Mouse (Mus musculus): ENCODE measurements around the gene D17Wsu92e. TPM values are rescaled to one million over a fixed set of nuclear protein-coding genes. Genes with fewer than 3 reads are reported as not detected.

The D17Wsu92e gene
- total RNA-seq, 2 experiments from 2014 or later, result 219 to 228 TPM

- H3K4me3 ChIP-seq, result no peak overlapping the region
- no peak for TF ChIP-seq CTCF (IDR thresholded peaks at IDR 0.05)
- H3K27ac ChIP-seq, result no peak overlapping the region
- DNase-seq (ENCODE audit: extremely low spot score in 1 of 2, low spot score in 2 of 2), result no peak
- intact Hi-C loops (cut with DNase I), result no loop called here
Observed at GRCm38 (mm10) chr17:27781059-27781687, 39.3 kb downstream of the D17Wsu92e start.

GRCm38 (mm10) chr17:27779755-27780154, 40.7 kb downstream of the D17Wsu92e start:
- intact Hi-C loops (cut with DNase I), result no loop called here
- TF ChIP-seq CTCF (IDR thresholded peaks at IDR 0.05), result no peak
- Histone ChIP-seq H3K4me3 (no peak overlapping the region), H3K27ac (no peak overlapping the region)
- DNase-seq (ENCODE audit: extremely low spot score in 1 of 2, low spot score in 2 of 2), result no peak

GRCm38 (mm10) chr17:27778671-27779355, 41.6 kb downstream of the D17Wsu92e start:
- TF ChIP-seq CTCF (IDR thresholded peaks at IDR 0.05), result no peak
- Histone ChIP-seq H3K4me3 (no peak overlapping the region), H3K27ac (no peak overlapping the region)
- intact Hi-C loops (cut with DNase I), result no loop called here
- no peak for DNase-seq (ENCODE audit: extremely low spot score in 1 of 2, low spot score in 2 of 2)

GRCm38 (mm10) chr17:27777823-27778222, 42.6 kb downstream of the D17Wsu92e start:
- intact Hi-C loops (cut with DNase I), result no loop called here
- TF ChIP-seq CTCF (IDR thresholded peaks at IDR 0.05), result no peak
- Histone ChIP-seq H3K4me3 (no peak overlapping the region), H3K27ac (no peak overlapping the region)
- no peak for DNase-seq (ENCODE audit: extremely low spot score in 1 of 2, low spot score in 2 of 2)

- Histone ChIP-seq H3K27ac (peak overlapping the region; percentile 45), H3K4me3 (no peak overlapping the region)
- no peak for DNase-seq (ENCODE audit: extremely low spot score in 1 of 2, low spot score in 2 of 2)
- TF ChIP-seq CTCF (IDR thresholded peaks at IDR 0.05), result no peak
- intact Hi-C loops (cut with DNase I), result no loop called here
Observed at GRCm38 (mm10) chr17:27774198-27774597, 46.2 kb downstream of the D17Wsu92e start.

- H3K27ac ChIP-seq, result peak overlapping the region; percentile 28; the same call in 1 of the 2 replicates
- intact Hi-C loops (cut with DNase I), result no loop called here
- no peak for TF ChIP-seq CTCF (IDR thresholded peaks at IDR 0.05)
- no peak overlapping the region for H3K4me3 ChIP-seq
- DNase-seq (ENCODE audit: extremely low spot score in 1 of 2, low spot score in 2 of 2), result no peak
Observed at GRCm38 (mm10) chr17:27771616-27772015, 48.8 kb downstream of the D17Wsu92e start.

- intact Hi-C loops (cut with DNase I), result loop anchor here (1.0 kb wide), 1 partner anchor 119 kb away; no protein-coding TSS in a partner anchor
- Histone ChIP-seq H3K27ac (no peak overlapping the region), H3K4me3 (no peak overlapping the region)
- TF ChIP-seq CTCF (IDR thresholded peaks at IDR 0.05), result peak; percentile 89
- DNase-seq (ENCODE audit: extremely low spot score in 1 of 2, low spot score in 2 of 2), result peak; percentile 46 to 80
Observed at GRCm38 (mm10) chr17:27768817-27769542, 51.5 kb downstream of the D17Wsu92e start.

- no peak overlapping the region for H3K27ac ChIP-seq
- no peak for TF ChIP-seq CTCF (IDR thresholded peaks at IDR 0.05)
- intact Hi-C loops (cut with DNase I), result no loop called here
- H3K4me3 ChIP-seq, result no peak overlapping the region
- DNase-seq (ENCODE audit: extremely low spot score in 1 of 2, low spot score in 2 of 2), result no peak
Observed at GRCm38 (mm10) chr17:27767543-27767942, 52.9 kb downstream of the D17Wsu92e start.

GRCm38 (mm10) chr17:27767120-27767519, 53.3 kb downstream of the D17Wsu92e start:
- intact Hi-C loops (cut with DNase I), result no loop called here
- H3K4me3 ChIP-seq, result no peak overlapping the region
- H3K27ac ChIP-seq, result peak overlapping the region; percentile 18; the same call in 1 of the 2 replicates
- TF ChIP-seq CTCF (IDR thresholded peaks at IDR 0.05), result no peak
- no peak for DNase-seq (ENCODE audit: extremely low spot score in 1 of 2, low spot score in 2 of 2)

GRCm38 (mm10) chr17:27765066-27765465, 55.4 kb downstream of the D17Wsu92e start:
- no peak for TF ChIP-seq CTCF (IDR thresholded peaks at IDR 0.05)
- intact Hi-C loops (cut with DNase I), result no loop called here
- no peak overlapping the region for H3K4me3 ChIP-seq
- no peak for DNase-seq (ENCODE audit: extremely low spot score in 1 of 2, low spot score in 2 of 2)
- no peak overlapping the region for H3K27ac ChIP-seq

GRCm38 (mm10) chr17:27764453-27764852, 56.0 kb downstream of the D17Wsu92e start:
- DNase-seq (ENCODE audit: extremely low spot score in 1 of 2, low spot score in 2 of 2), result no peak
- peak; percentile 36 for TF ChIP-seq CTCF (IDR thresholded peaks at IDR 0.05)
- Histone ChIP-seq H3K27ac (no peak overlapping the region), H3K4me3 (no peak overlapping the region)
- intact Hi-C loops (cut with DNase I), result loop anchor here (5.0 kb wide), 3 partner anchors 127 to 227 kb away; partner anchors contain the start of genes RPS10-NUDT3 and Rps10

GRCm38 (mm10) chr17:27762884-27763283, 57.6 kb downstream of the D17Wsu92e start:
- no peak for TF ChIP-seq CTCF (IDR thresholded peaks at IDR 0.05)
- peak; percentile 28 to 34 for DNase-seq (ENCODE audit: extremely low spot score in 1 of 2, low spot score in 2 of 2)
- intact Hi-C loops (cut with DNase I), result loop anchor here (2.0 to 5.0 kb wide), 4 partner anchors 106 to 226 kb away; partner anchors contain the start of genes RPS10-NUDT3 and Rps10
- H3K27ac ChIP-seq, result peak overlapping the region; percentile 79
- H3K4me3 ChIP-seq, result no peak overlapping the region

Measured in left cerebral cortex, adult 2 months (tissue).